Mouse (Mus musculus) CH12.LX (cell line): ENCODE data around the gene Cmtm3. TPM values are rescaled to one million over a fixed set of nuclear protein-coding genes. Genes with fewer than 3 reads are reported as not detected.

ENCODE experiments used
- DNase-seq: peaks from one replicate; pipeline ENCODE4 v3.0.0-alpha.2; 2013; ENCODE audit errors: extremely low read depth
- H3K27ac ChIP-seq: 2 replicates; pipeline ENCODE4 v1.5.1; 2012; ENCODE audit warnings: low read depth, mild to moderate bottlenecking, control low read depth, moderate library complexity; ENCODE audit not compliant: insufficient read depth
- H3K27me3 ChIP-seq: replicated peaks from 2 replicates; pipeline ENCODE3; 2012; ENCODE audit warnings: inconsistent platforms
- H3K36me3 ChIP-seq, 2 experiments: replicated peaks in 1 of 2; 2 replicates each; pipeline versions ENCODE3 to v1.6.1; 2012; ENCODE audit warnings: inconsistent platforms in 1 of 2, low read length in 1 of 2, mild to moderate bottlenecking in 1 of 2, mixed read lengths in 1 of 2, moderate library complexity in 1 of 2; ENCODE audit not compliant: control insufficient read depth in 1 of 2, insufficient read depth in 1 of 2
- H3K4me1 ChIP-seq, 2 experiments: 2 replicates each; pipeline ENCODE4 v1.6.1; 2012; ENCODE audit warnings: inconsistent platforms in 1 of 2, moderate library complexity in 1 of 2; ENCODE audit not compliant: insufficient read depth in 2 of 2, control insufficient read depth in 1 of 2
- H3K4me2 ChIP-seq: 2 replicates; pipeline ENCODE4 v1.6.1; 2012; ENCODE audit warnings: low read depth, mild to moderate bottlenecking, control low read depth; ENCODE audit not compliant: poor library complexity, insufficient read depth, severe bottlenecking
- H3K4me3 ChIP-seq, 3 experiments: fragments of 150-350 bp in 1 of 3; sonication (generic) in 1 of 3; replicated peaks in 1 of 3; 2 replicates each; pipeline versions ENCODE3 to v1.5.1; 2011 to 2012; ENCODE audit warnings: low read depth in 2 of 3, low read length in 2 of 3, mild to moderate bottlenecking in 2 of 3, moderate library complexity in 2 of 3, control low read depth in 1 of 3, improper control_type of control experiment in 1 of 3, inconsistent platforms in 1 of 3, mixed read lengths in 1 of 3; ENCODE audit not compliant: poor library complexity in 1 of 3
- H3K79me2 ChIP-seq: replicated peaks from 2 replicates; pipeline ENCODE4 v1.6.1; 2012; ENCODE audit warnings: mild to moderate bottlenecking, moderate library complexity; ENCODE audit not compliant: control insufficient read depth, poor library complexity, insufficient read depth, severe bottlenecking; ENCODE audit errors: extremely low read depth
- H3K9ac ChIP-seq: 2 replicates; pipeline ENCODE4 v1.6.1; 2012; ENCODE audit warnings: low read depth, mild to moderate bottlenecking, control low read depth, moderate library complexity; ENCODE audit not compliant: insufficient read depth
- H3K9me3 ChIP-seq: replicated peaks from 2 replicates; pipeline ENCODE3; 2012; ENCODE audit warnings: low read length, inconsistent platforms, mixed read lengths
- CHD1 ChIP-seq: IDR thresholded peaks from 2 replicates; pipeline ENCODE4 v1.6.1; 2012; ENCODE audit warnings: low read depth, low read length, improper control_type of control experiment, inconsistent platforms
- ELF1 ChIP-seq: IDR thresholded peaks from 2 replicates; pipeline ENCODE4 v1.6.1; 2014; ENCODE audit warnings: low read depth, mild to moderate bottlenecking, inconsistent platforms, low read length, improper control_type of control experiment
- EP300 ChIP-seq: IDR thresholded peaks from 2 replicates; pipeline ENCODE4 v1.6.1; 2011; ENCODE audit warnings: low read length, improper control_type of control experiment
- ETS1 ChIP-seq: conservative IDR thresholded peaks from 2 replicates; pipeline ENCODE4 v1.6.1; 2012; ENCODE audit warnings: low read depth, mild to moderate bottlenecking, inconsistent platforms, low read length, improper control_type of control experiment, moderate library complexity
- GABPA ChIP-seq: IDR thresholded peaks from 2 replicates; pipeline ENCODE4 v1.6.1; 2012; ENCODE audit warnings: low read depth, low read length, improper control_type of control experiment, inconsistent platforms; ENCODE audit not compliant: insufficient replicate concordance
- HCFC1 ChIP-seq: IDR thresholded peaks from 2 replicates; pipeline ENCODE4 v1.6.1; 2012; ENCODE audit warnings: low read depth, mild to moderate bottlenecking, inconsistent platforms, low read length, improper control_type of control experiment
- IRF4 ChIP-seq: IDR thresholded peaks from 2 replicates; pipeline ENCODE4 v1.6.1; 2014; ENCODE audit warnings: low read depth, mild to moderate bottlenecking, inconsistent platforms, low read length, improper control_type of control experiment
- JUN ChIP-seq: IDR thresholded peaks from 2 replicates; pipeline ENCODE4 v1.6.1; 2011; ENCODE audit warnings: low read depth, mild to moderate bottlenecking, low read length, improper control_type of control experiment, moderate library complexity; ENCODE audit not compliant: insufficient read depth
- JUND ChIP-seq: conservative IDR thresholded peaks from 2 replicates; pipeline ENCODE4 v1.6.1; 2011; ENCODE audit warnings: low read depth, low read length, improper control_type of control experiment
- KAT2A ChIP-seq: IDR thresholded peaks from 2 replicates; pipeline ENCODE4 v1.6.1; 2012; ENCODE audit warnings: low read length, improper control_type of control experiment, inconsistent platforms; ENCODE audit not compliant: insufficient replicate concordance
- MAFK ChIP-seq: IDR thresholded peaks from 2 replicates; pipeline ENCODE4 v1.6.1; 2011; ENCODE audit warnings: low read length, improper control_type of control experiment; ENCODE audit not compliant: insufficient replicate concordance
- MAX ChIP-seq: IDR thresholded peaks from 2 replicates; pipeline ENCODE4 v1.6.1; 2011; ENCODE audit warnings: low read length, improper control_type of control experiment
- MXI1 ChIP-seq: IDR thresholded peaks from 2 replicates; pipeline ENCODE4 v1.6.1; 2011; ENCODE audit warnings: mild to moderate bottlenecking, low read depth, low read length, improper control_type of control experiment
- MYC ChIP-seq: IDR thresholded peaks from 2 replicates; pipeline ENCODE4 v1.6.1; 2011; ENCODE audit warnings: low read depth, mild to moderate bottlenecking, improper control_type of control experiment, low read length
- NRF1 ChIP-seq: IDR thresholded peaks from 2 replicates; pipeline ENCODE4 v1.6.1; 2014; ENCODE audit warnings: low read depth, mild to moderate bottlenecking, inconsistent platforms, low read length, improper control_type of control experiment, moderate library complexity
- PAX5 ChIP-seq: IDR thresholded peaks from 2 replicates; pipeline ENCODE4 v1.6.1; 2012; ENCODE audit warnings: low read length, inconsistent platforms, mixed read lengths
- POLR2A ChIP-seq: IDR thresholded peaks from 2 replicates; pipeline ENCODE4 v1.6.1; 2011; ENCODE audit warnings: low read depth, mild to moderate bottlenecking, improper control_type of control experiment, low read length
- RCOR1 ChIP-seq: conservative IDR thresholded peaks from 2 replicates; pipeline ENCODE4 v1.6.1; 2012; ENCODE audit warnings: low read depth, mild to moderate bottlenecking, inconsistent platforms, low read length, improper control_type of control experiment
- SMC3 ChIP-seq: IDR thresholded peaks from 2 replicates; pipeline ENCODE4 v1.6.1; 2011; ENCODE audit warnings: low read depth, low read length, improper control_type of control experiment
- TBP ChIP-seq: conservative IDR thresholded peaks from 2 replicates; pipeline ENCODE4 v1.6.1; 2011; ENCODE audit warnings: low read depth, low read length, improper control_type of control experiment
- TCF12 ChIP-seq: IDR thresholded peaks from 2 replicates; pipeline ENCODE4 v1.6.1; 2014; ENCODE audit warnings: low read depth, mild to moderate bottlenecking, inconsistent platforms, low read length, improper control_type of control experiment
- USF1 ChIP-seq: IDR thresholded peaks from 2 replicates; pipeline ENCODE4 v1.6.1; 2014; ENCODE audit warnings: low read depth, mild to moderate bottlenecking, inconsistent platforms, low read length, improper control_type of control experiment
- USF2 ChIP-seq: conservative IDR thresholded peaks from 2 replicates; pipeline ENCODE4 v1.6.1; 2011; ENCODE audit warnings: low read depth, low read length, improper control_type of control experiment
- ZKSCAN1 ChIP-seq: IDR thresholded peaks from 2 replicates; pipeline ENCODE4 v1.6.1; 2012; ENCODE audit warnings: low read depth, inconsistent platforms, low read length, improper control_type of control experiment, borderline replicate concordance
- dilution Hi-C: fragments of 300-500 bp; cut with MboI; formaldehyde crosslinking; loops from 2 replicates; pipeline ENCODE4 v1.14.3; 2020; ENCODE audit warnings: low sequenced_read_pairs; ENCODE audit not compliant: extremely low pct_unique_long_range_greater_than_20kb, extremely low pct_ligation_motif_present
- in situ Hi-C: fragments of 300-500 bp; cut with MboI; formaldehyde crosslinking; loops from 3 replicates; pipeline ENCODE4 v1.14.3; 2019; ENCODE audit warnings: low sequenced_read_pairs, low pct_ligation_motif_present, low pct_unique_long_range_greater_than_20kb, mixed read lengths
- polyA plus RNA-seq: library from polyadenylated mRNA; unstranded; fragments of >175 nt; gene quantifications from 2 replicates; pipeline ENCODE4 v1.2.1, GENCODE M21; 2012; ENCODE audit warnings: low read depth; ENCODE audit not compliant: insufficient read length
- total RNA-seq, 2 experiments: library from RNA; depleted of rRNA; stranded (reverse); fragments of 300-350 nt in 1 of 2; fragments of >200 nt in 1 of 2; gene quantifications; 2 replicates each; pipeline ENCODE4 v1.2.3; 2012 to 2014

Gene Cmtm3
- total and polyA plus RNA-seq, 3 experiments, result 3.9 to 11.0 (median 4.3) TPM

DNA sequence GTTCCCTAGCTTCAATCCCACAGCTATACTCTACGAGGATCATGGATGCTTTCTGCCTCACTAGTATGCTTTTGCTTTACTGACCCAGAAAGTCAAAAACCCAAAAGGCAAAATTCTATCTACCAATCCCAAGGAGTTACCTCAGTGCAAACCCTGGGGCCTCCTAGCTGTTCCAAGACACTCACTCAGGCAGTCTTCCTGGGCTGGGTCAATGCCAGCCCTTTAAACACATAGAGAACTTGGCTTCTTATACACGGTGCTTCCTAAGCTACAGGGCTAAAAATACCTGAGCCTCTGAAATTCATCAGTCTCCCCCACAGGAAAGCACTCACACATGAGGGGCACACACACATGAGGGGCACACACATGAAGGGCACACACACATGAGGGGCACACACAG, 44.1 kb downstream of the Cmtm3 start:
- DNase-seq, result no peak
- TF ChIP-seq KAT2A (no peak), MYC (no peak), NRF1 (no peak), HCFC1 (no peak), EP300 (no peak), MXI1 (no peak), PAX5 (no peak), RCOR1 (no peak), ETS1 (no peak), ZKSCAN1 (no peak), USF2 (no peak), MAX (no peak), ELF1 (no peak), MAFK (no peak), GABPA (no peak), TBP (no peak), IRF4 (no peak)
- Histone ChIP-seq H3K36me3 (no peaks in the 10 kb centered on the region), H3K27me3 (no peaks in the 10 kb centered on the region), H3K4me2 (no peak overlapping the region), H3K79me2 (no peaks in the 10 kb centered on the region), H3K27ac (no peak overlapping the region), H3K4me1 (peaks cover 9 to 44% of the 10 kb centered on the region in 2 experiments; a peak in 3 of 4 replicates), H3K4me3 (no peak overlapping the region), H3K9ac (no peak overlapping the region), H3K9me3 (no peaks in the 10 kb centered on the region)
- in situ Hi-C loops, result no loop called here
- dilution Hi-C loops, result no loop called here

DNA sequence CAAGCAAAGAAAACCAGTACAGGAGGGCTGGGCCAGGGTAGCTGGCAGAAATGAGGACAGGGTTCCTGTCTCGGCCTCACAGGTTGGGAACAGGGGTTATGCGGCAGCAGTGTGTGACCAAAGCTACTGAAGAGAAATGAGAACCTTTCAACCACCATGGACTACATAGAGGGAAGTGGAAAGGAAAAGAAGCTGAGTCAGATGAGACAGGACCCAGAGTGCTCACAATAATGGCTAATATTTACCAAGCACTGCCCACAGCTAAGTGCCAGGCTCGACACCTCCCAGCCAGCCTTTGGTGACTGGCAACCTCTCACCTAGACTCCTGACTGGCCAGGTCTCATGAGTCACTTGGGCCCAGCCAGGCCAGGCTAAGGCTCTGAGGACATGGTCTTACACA, 44.8 kb downstream of the Cmtm3 start:
- Histone ChIP-seq H3K36me3 (no peaks in the 10 kb centered on the region), H3K27me3 (no peaks in the 10 kb centered on the region), H3K79me2 (no peaks in the 10 kb centered on the region), H3K27ac (no peak overlapping the region), H3K4me3 (no peak overlapping the region), H3K4me2 (no peak overlapping the region), H3K4me1 (peaks cover 9 to 44% of the 10 kb centered on the region in 2 experiments; a peak in 3 of 4 replicates), H3K9me3 (no peaks in the 10 kb centered on the region), H3K9ac (no peak overlapping the region)
- DNase-seq, result no peak
- in situ Hi-C loops, result no loop called here
- no peak for TF ChIP-seq POLR2A
- no peak for TF ChIP-seq JUND
- no peak for TF ChIP-seq SMC3
- TF ChIP-seq PAX5, result no peak
- no peak for TF ChIP-seq USF1
- TF ChIP-seq CHD1, result no peak
- no peak for TF ChIP-seq TCF12
- TF ChIP-seq JUN, result no peak
- no peak for TF ChIP-seq MYC
- dilution Hi-C loops, result no loop called here
